Mouse (Mus musculus) lung, postnatal 0 days (tissue): ENCODE results near the gene Tubb1. TPM values are rescaled to one million over a fixed set of nuclear protein-coding genes. Genes with fewer than 3 reads are reported as not detected.

Source experiments
- ATAC-seq: fragments of 200-750 bp; cut with Nextera tagmentation; 2 replicates; pipeline ENCODE4 v1.8.0; 2017; ENCODE audit warnings: moderate library complexity
- DNase-seq: peaks from one replicate; pipeline ENCODE4 v3.0.0-alpha.2; 2016; ENCODE audit warnings: low spot score
- H3K27ac ChIP-seq: fragments of 300-500 bp; sonication (generic); 2 replicates; pipeline ENCODE4 v1.5.1; 2014; ENCODE audit warnings: antibody characterized with exemption, mild to moderate bottlenecking, low read length, mixed read lengths
- H3K27me3 ChIP-seq: fragments of 300-500 bp; sonication (generic); replicated peaks from 2 replicates; pipeline ENCODE4 v1.6.1; 2014; ENCODE audit warnings: low read length, mixed read lengths; ENCODE audit not compliant: insufficient read depth
- H3K36me3 ChIP-seq: fragments of 300-500 bp; sonication (generic); 2 replicates; pipeline ENCODE4 v1.6.1; 2014; ENCODE audit warnings: low read length, mixed read lengths; ENCODE audit not compliant: insufficient read depth
- H3K4me1 ChIP-seq: fragments of 300-500 bp; sonication (generic); 2 replicates; pipeline ENCODE4 v1.6.1; 2014; ENCODE audit warnings: antibody characterized with exemption, low read depth, low read length, mixed read lengths; ENCODE audit not compliant: insufficient read depth
- H3K4me2 ChIP-seq: fragments of 300-500 bp; sonication (generic); replicated peaks from 2 replicates; pipeline ENCODE4 v1.6.1; 2014; ENCODE audit warnings: low read depth, mild to moderate bottlenecking, low read length, moderate library complexity, mixed read lengths
- H3K4me3 ChIP-seq: fragments of 300-500 bp; sonication (generic); 2 replicates; pipeline ENCODE4 v1.5.1; 2014; ENCODE audit warnings: low read depth, low read length
- H3K9ac ChIP-seq: fragments of 300-500 bp; sonication (generic); replicated peaks from 2 replicates; pipeline ENCODE4 v1.6.1; 2014; ENCODE audit warnings: low read depth, mild to moderate bottlenecking
- H3K9me3 ChIP-seq: fragments of 300-500 bp; sonication (generic); 2 replicates; pipeline ENCODE4 v1.6.1; 2016; ENCODE audit warnings: low read length, mixed read lengths
- CTCF ChIP-seq: IDR thresholded peaks from 2 replicates; pipeline ENCODE4 v1.5.1; 2016; ENCODE audit warnings: antibody characterized with exemption, mild to moderate bottlenecking
- EP300 ChIP-seq: IDR thresholded peaks from 2 replicates; pipeline ENCODE4 v1.6.1; 2016; ENCODE audit warnings: antibody characterized with exemption, mild to moderate bottlenecking, control low read depth
- WGBS: fragments of 180-500 bp; shearing (Covaris S2); extraction: QIAGEN DNeasy Blood & Tissue Kit; methylation state at CpG from one replicate; pipeline ENCODE4 v1.1.7; 2014; 5-methylcytosine and 5-hydroxymethylcytosine counted together
- polyA plus RNA-seq: library from polyadenylated mRNA; unstranded; fragments of >200 nt; fragmentation: Nextera tagmentation; extraction: Ambion mirVana; gene quantifications from 2 replicates; pipeline ENCODE4 v1.2.1, GENCODE M21; 2015

Gene Tubb1
- polyA plus RNA-seq, 1 experiment from 2014 or later: 10.5 TPM

GRCm38 (mm10) chr2:174436916-174437696 lies 13.4 kb upstream of the Tubb1 start:
- Histone ChIP-seq H3K36me3 (no peaks in the 10 kb centered on the region; the same call in 1 of the 2 replicates), H3K4me2 (peak overlapping the region; percentile 74), H3K4me3 (no peak overlapping the region), H3K9me3 (no peaks in the 10 kb centered on the region), H3K27ac (peak overlapping the region; percentile 55), H3K27me3 (no peaks in the 10 kb centered on the region), H3K4me1 (peaks cover 20% of the 10 kb centered on the region), H3K9ac (no peak overlapping the region)
- ATAC-seq: no peak
- TF ChIP-seq EP300 (no peak), CTCF (no peak)
- no peak for DNase-seq
- WGBS: 82% methylated on average over 7 of the region's 7 CpGs

GRCm38 (mm10) chr2:174437697-174437982 lies 12.9 kb upstream of the Tubb1 start:
- TF ChIP-seq CTCF (no peak), EP300 (peak; percentile 67)
- WGBS: 66% methylated on average over 4 of the region's 4 CpGs
- Histone ChIP-seq H3K9ac (no peak overlapping the region), H3K9me3 (no peaks in the 10 kb centered on the region), H3K27ac (peak overlapping the region; percentile 55), H3K4me3 (no peak overlapping the region), H3K27me3 (no peaks in the 10 kb centered on the region), H3K4me2 (peak overlapping the region; percentile 74), H3K36me3 (no peaks in the 10 kb centered on the region; the same call in 1 of the 2 replicates), H3K4me1 (peaks cover 20% of the 10 kb centered on the region)
- ATAC-seq (peak; percentile 37), DNase-seq (peak; percentile 83)

GRCm38 (mm10) chr2:174438181-174438580 lies 12.3 kb upstream of the Tubb1 start:
- TF ChIP-seq EP300 (no peak), CTCF (no peak)
- H3K4me2 ChIP-seq: peak overlapping the region; percentile 74
- H3K9ac ChIP-seq: peak overlapping the region; percentile 59
- H3K27me3 ChIP-seq: no peaks in the 10 kb centered on the region
- peak overlapping the region; percentile 52 for H3K4me3 ChIP-seq
- 62% methylated on average over 11 of the region's 11 CpGs for WGBS
- no peak for ATAC-seq
- H3K9me3 ChIP-seq: no peaks in the 10 kb centered on the region
- H3K4me1 ChIP-seq: peaks cover 20% of the 10 kb centered on the region
- H3K27ac ChIP-seq: peak overlapping the region; percentile 55
- H3K36me3 ChIP-seq: no peaks in the 10 kb centered on the region; the same call in 1 of the 2 replicates
- no peak for DNase-seq

GRCm38 (mm10) chr2:174438737-174439449 lies 11.6 kb upstream of the Tubb1 start, which contains the start of gene Ctsz:
TSS of gene Ctsz (minus strand) at chr2:174439039.
- under 1% methylated on average over 32 of the region's 38 CpGs for WGBS
- H3K4me3 ChIP-seq: peak within 1 kb of the TSS; percentile 52
- peaks cover 20% of the 10 kb centered on the region for H3K4me1 ChIP-seq
- TF ChIP-seq CTCF (no peak), EP300 (no peak)
- no peaks in the 10 kb centered on the region for H3K27me3 ChIP-seq
- peak within 1 kb of the TSS; percentile 74 for H3K4me2 ChIP-seq
- peak; percentile 69 for DNase-seq
- ATAC-seq: peak; percentile 63
- no peaks in the 10 kb centered on the region for H3K9me3 ChIP-seq
- peak within 1 kb of the TSS; percentile 59 for H3K9ac ChIP-seq
- no peaks in the 10 kb centered on the region for H3K36me3 ChIP-seq
- peak within 1 kb of the TSS; percentile 55 for H3K27ac ChIP-seq

GRCm38 (mm10) chr2:174439450-174439838 lies 11.1 kb upstream of the Tubb1 start:
- H3K36me3 ChIP-seq: no peaks in the 10 kb centered on the region
- 62% methylated on average over 5 of the region's 5 CpGs for WGBS
- no peak for DNase-seq
- peak overlapping the region; percentile 55; the same call in 1 of the 2 replicates for H3K27ac ChIP-seq
- peak overlapping the region; percentile 74; the same call in 1 of the 2 replicates for H3K4me2 ChIP-seq
- no peak for TF ChIP-seq CTCF
- no peak for TF ChIP-seq EP300
- H3K27me3 ChIP-seq: no peaks in the 10 kb centered on the region
- peak overlapping the region; percentile 52; the same call in 1 of the 2 replicates for H3K4me3 ChIP-seq
- H3K4me1 ChIP-seq: peaks cover 20% of the 10 kb centered on the region
- H3K9ac ChIP-seq: peak overlapping the region; percentile 59; the same call in 1 of the 2 replicates
- ATAC-seq: no peak
- H3K9me3 ChIP-seq: no peaks in the 10 kb centered on the region

- no peak overlapping the region for H3K9ac ChIP-seq
- DNase-seq (no peak), ATAC-seq (no peak)
- no peaks in the 10 kb centered on the region for H3K27me3 ChIP-seq
- WGBS: 81% methylated on average over 9 of the region's 9 CpGs
- H3K9me3 ChIP-seq: no peaks in the 10 kb centered on the region
- TF ChIP-seq EP300: no peak
- no peak for TF ChIP-seq CTCF
- H3K36me3 ChIP-seq: no peaks in the 10 kb centered on the region
- H3K27ac ChIP-seq: no peak overlapping the region
- H3K4me3 ChIP-seq: no peak overlapping the region
- peaks cover 20% of the 10 kb centered on the region for H3K4me1 ChIP-seq
- no peak overlapping the region for H3K4me2 ChIP-seq
Measured at GRCm38 (mm10) chr2:174439961-174440360, 10.5 kb upstream of the Tubb1 start.
